Mouse (Mus musculus): ENCODE measurements around the gene Sfxn4. TPM values are rescaled to one million over a fixed set of nuclear protein-coding genes. Genes with fewer than 3 reads are reported as not detected.
"Not testable (repeated sequence)": the region's sequence is repeated elsewhere in the genome, so short reads cannot be mapped to it uniquely, and the experiment has no call there.

Sfxn4 gene
- total RNA-seq (2021): 1 to 10 TPM; 4.9 to 6.1 TPM
- polyA plus RNA-seq (2012; rRNA removed): 0.91 and 1.7 TPM in 2 replicates
- long read RNA-seq, partial matches to known transcripts: 0 of 4 reads
- long read RNA-seq, other reads (novel, unspliced or antisense): 0 of 4 reads

DNA sequence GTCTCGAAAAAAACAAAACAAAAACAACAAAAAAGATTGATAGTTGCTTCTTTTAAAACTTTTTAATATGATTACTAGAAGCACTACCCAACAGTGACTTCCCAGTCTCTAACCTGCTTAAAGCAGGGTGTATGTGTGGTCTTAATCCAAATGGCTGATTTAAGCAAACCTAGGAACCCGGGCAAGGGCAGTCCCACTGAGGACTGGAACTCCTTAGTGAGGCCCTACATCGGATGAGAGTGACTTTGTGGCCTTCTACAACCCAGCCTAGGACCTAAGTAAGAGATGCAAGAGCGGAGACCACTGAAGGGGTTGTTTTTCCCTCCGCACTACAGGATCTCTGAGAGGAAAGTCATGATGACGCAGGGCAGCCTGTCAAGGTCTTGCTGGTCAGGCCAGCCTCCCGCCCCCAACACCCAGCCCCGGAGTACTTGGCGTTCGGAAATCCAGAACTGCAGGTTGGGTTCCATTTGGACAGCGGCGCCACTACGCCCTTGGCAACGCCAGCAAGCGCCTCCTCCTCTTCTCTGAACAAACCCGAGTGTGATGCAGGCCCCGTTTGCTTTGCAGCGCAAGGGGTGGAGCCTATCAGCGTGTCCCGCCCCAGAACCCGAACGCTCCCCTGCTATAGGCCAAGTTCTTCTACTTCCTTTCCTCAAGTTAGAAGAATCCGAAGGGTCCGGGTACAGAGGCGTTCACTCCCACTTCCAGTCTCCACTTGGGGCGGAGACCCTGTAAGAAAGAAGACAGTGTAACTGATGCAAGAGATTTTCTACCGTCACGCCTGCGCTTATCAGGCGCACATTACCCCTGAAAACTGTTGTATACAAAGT lies at the start of gene Sfxn4:
TSS of gene Sfxn4 (minus strand) at position 612 of the 833 bp plus-strand sequence.
- peak; percentile 96 for DNase-seq

DNA sequence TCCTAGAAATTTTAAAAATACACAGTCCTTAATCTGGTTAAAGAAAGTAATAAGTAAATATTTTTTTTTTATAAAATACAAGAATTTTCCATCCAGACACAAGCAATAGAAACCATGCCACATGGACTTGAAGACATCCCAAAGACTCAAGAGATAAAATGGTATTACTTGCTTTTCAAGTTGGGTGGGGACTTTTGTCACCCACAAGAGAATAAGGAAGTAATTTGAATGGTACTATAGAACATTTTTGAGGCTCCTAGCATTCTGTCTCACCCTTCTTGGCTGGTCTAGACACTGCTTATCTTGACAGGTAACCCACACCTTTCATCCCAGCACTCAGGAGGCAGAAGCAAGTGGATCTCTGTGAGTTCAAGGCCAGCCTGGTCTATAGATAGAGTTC lies 49.0 kb upstream of the Sfxn4 start:
- no peak for DNase-seq

GRCm38 (mm10) chr19:60905477-60905876 lies 44.2 kb upstream of the Sfxn4 start:
- DNase-seq: no peak

DNA sequence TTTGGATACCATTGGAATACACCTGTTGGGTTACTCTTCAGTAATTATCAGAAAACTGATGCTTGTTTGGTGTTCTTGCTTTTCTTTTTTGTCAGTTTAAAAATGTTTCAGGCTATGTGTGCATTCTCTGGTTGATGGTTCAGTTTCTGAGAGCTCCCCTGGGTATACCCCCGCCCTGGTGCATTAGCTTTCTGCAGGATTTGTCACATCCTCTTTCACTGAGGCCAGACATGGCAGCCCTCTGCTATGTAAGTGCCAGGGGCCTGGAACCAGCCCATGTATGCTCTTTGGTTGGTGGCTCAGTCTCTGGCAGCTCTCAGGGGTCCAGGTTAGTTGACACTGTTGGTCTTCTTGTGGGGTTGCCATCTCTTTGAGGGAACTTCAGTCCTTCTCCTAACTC lies 42.7 kb upstream of the Sfxn4 start:
- no peak for DNase-seq

GRCm38 (mm10) chr19:60903139-60903538 lies 41.9 kb upstream of the Sfxn4 start:
- DNase-seq: no peak

DNA sequence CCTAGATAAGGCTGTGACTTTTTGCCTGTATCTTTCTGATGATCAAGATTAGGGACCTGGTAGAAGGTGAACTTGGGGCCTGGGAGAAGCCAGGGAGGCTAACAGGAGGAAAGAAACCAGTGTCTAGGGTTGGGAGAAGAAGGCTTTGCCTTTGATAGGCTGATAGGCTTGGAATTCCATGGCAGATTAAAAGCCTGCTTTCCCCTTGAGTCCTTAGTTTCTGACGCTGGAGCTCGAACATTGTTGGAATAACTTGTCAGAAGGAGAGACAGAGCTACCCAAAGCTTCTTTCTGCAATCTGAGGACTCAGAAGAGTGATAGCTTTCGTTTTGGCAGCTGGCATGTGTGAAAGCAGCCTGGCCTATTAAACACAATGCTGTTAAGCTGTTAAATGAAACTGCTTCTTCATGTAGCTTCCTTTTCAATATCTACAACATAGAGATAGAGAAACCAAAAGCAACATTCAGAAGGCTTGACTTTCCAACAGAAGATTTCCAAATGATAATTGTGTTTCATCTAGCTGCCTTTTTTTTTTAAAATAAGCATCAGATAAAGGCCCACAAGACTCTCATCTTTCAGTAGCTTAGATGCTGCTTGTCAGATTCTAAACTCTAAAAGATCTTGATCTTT lies 34.1 kb upstream of the Sfxn4 start:
- DNase-seq: no peak

DNA sequence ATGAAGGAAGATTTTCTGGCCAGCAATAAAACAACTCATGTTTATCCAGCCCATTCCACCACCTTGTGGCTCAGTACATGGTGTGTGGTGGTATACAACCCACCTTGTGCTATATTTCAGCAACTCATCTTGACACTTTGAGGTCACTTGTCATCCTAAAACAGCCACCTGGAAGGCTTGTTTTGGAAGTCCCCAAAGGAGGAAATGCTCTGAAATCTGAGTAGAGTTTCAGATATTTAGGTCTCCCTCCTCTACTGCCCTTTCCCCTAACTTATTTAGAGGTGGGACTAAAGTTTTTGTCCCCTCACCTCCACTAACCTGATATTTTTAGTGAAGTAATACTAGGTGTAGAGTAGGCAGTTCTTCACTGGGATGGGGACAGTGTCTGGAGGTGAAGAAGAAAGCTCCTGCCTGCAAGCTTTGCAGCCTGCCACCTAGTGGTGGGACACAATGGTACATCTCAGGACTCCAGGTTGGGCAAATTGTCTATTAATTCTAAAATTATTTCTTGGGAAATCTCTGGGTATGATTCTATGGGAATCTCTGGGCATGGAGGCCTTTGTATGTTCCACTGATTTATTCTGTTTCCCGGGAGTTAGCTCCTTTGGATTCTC lies 30.8 kb upstream of the Sfxn4 start:
- DNase-seq: peak; percentile 68

- no peak for DNase-seq
Measured at GRCm38 (mm10) chr19:60891123-60891470, 29.8 kb upstream of the Sfxn4 start.

DNA sequence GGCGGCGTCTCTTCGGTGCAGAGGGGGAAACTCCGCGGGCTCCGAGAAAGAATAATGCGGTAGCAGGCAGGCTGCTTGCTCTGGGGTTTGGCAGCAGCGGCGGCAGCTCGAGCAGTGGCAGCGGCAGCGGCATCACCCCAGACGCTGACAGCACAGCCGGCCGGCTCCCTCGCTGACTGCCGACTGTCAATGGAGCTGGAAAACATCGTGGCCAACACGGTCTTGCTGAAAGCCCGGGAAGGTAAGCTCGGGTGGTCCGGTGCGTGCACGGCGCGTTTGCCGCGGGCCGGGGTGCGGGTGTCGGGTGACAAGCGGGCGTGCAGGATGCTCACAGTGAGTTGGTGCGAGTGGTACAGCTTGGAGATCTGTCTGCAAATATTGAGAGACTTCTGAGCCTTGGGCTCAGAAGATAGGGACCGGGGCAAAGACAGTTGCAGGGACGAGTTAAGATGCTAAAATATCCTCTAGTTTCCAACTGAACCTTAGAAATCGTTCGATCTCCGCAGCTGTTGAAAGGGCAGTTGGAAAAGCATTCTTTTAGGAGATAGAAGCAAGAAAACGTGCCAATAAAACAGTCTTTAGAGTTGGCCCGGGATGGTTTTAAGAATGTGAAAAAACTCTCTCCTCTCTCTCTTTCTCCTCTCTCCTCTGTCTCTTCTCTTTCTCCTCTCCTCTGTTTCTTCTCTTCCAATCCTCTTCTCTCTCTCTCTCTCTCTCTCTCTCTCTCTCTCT lies 29.3 kb upstream of the Sfxn4 start:
- no peak for DNase-seq

DNA sequence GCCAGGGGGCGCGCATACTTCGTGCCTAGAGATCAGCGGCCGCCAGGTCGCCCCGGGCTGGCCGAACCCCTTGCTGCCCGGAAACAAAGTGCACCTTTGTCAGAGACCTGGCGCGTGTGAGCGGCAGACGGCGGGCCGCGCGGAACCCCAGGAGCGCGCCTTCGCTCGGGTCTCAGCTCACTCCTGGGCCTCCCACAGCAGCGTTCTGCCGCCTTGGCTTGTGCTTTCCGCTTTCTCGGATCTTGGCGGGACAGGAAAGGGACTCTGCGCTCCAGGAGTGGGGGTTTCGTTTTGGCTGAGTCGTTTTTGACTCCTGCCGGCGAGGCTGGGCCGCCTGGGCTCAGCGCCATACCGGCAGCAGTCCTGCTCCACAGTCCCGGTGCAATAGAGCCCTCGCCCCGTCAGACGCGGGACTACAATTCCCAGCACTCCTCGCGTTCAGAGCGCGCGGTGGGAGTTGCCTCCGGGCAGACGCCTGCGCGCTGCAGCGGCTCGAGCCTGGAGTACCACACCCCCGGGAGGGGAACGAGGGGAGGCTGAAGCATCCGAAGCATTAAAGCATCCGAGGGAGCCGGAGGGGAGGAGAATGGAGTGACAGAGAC lies 28.5 kb upstream of the Sfxn4 start, which contains the start of gene Grk5:
TSS of gene Grk5 (plus strand) at position 36 of the 602 bp plus-strand sequence.
- peak; percentile 97 for DNase-seq

DNA sequence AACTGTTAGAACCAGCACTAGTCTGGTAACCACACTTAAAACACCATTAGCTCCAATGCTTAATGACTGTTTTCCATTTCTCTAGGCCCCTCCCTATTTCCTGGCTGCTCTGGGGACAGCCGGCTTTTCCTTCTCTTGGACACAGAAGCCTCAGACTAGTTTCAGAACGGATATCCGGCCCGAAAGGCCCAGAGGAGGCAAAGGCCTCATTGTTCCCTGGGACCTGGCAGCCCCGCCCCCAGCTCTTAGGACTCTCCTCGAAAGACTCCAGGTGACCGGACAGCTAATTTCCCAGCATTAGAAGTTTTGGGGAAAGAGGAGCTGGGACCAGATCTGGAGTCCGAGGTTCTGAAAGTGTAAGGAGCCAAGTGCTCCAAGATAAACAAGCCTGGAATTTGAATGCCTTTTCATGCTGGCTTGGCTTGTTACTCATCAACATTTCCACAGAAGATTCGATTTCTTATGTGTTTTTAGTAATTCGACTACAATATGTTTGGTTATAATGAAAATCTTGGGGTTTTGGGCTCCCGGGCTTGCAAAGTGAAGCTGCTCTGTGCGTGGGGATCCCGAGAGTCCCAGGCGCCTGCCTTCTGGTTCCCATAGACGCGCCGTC lies 27.9 kb upstream of the Sfxn4 start:
- DNase-seq: peak; percentile 74

- no peak for DNase-seq
Measured at GRCm38 (mm10) chr19:60887637-60888036, 26.4 kb upstream of the Sfxn4 start.

GRCm38 (mm10) chr19:60883129-60883528 lies 21.9 kb upstream of the Sfxn4 start:
- peak; percentile 53 for DNase-seq

GRCm38 (mm10) chr19:60874064-60874694 lies 12.9 kb upstream of the Sfxn4 start, which contains the start of gene Prdx3:
TSS of gene Prdx3 (minus strand) at chr19:60874556.
- peak; percentile 99 for DNase-seq

GRCm38 (mm10) chr19:60873501-60873900 lies 12.2 kb upstream of the Sfxn4 start:
- peak; percentile 88 for DNase-seq

- no peak for DNase-seq
Measured at GRCm38 (mm10) chr19:60872272-60872671, 11.0 kb upstream of the Sfxn4 start.

- DNase-seq: no peak
Measured at GRCm38 (mm10) chr19:60871366-60871765, 10.1 kb upstream of the Sfxn4 start.

DNA sequence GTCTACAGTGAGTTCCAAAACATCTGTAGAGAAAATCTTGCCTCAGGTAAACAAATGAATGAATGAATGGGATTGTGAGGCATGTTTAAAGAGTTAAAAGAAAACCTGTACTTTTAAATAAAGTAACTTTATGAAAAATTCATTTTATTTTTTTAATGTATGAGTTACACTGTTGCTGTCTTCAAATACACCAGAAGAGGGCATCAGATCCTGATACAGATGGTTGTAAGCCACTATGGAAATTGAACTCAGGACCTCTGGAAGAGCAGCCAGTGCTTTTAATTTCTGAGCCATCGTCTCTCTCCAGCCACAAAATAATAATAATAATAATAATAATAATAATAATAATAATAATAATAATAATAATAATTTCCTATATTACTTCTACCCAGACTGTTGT lies 9.2 kb upstream of the Sfxn4 start:
- DNase-seq: no peak

DNA sequence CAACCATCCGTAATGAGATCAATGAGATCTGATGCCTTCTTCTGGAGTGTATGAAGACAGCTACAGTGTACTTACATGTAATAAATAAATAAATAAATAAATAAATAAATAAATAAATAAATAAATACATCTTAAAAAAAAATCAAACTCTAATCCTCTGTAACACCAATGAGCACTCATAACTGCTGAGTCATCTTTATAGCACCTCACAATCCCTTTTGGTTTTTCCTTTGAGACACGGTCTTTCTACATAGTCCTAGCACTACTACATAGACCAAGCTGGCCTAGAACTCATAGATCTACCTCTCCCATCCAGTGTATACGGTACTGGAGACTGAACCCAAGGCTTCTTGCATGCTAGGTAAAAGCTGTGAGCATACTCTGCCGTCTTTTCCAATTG lies 4.9 kb upstream of the Sfxn4 start:
- DNase-seq: not testable (repeated sequence)

DNA sequence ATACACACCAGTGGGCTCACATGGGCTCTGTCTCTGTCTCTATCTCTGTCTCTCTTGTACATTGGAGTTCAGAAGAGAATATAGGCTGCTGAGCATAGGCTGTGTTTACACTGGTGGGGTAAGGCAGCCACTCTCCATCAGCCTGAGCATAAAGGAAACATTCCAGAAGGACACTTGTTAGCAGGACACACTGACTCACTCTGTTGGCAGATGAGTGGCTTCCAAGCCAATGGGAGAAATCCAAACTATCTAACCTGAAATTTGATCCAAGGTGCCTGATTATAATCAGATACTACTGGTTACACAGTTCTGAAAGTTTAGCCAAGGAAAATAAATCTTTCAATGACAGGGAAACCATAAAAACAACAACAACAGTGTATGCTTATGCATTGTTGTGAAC lies 15.5 kb downstream of the Sfxn4 start:
- DNase-seq: peak; percentile 24

DNA sequence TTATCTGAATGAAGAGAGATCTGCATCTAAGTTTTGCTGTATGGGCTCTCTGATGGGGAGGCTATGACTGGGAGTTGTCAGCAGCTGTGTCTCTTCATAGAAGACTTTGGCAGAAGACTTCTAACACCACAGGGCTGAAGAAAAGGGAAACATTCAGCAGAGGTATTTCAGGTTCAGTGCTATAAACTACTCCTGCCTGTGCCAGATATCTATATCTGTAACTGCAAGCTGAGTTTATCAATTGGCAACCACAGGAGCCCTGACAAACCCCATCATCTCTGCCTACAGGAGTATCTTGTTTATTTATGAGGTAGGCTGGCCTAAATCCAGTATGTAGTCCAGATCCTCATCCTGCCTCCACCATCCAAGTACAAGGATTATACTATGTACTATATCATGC lies 18.0 kb downstream of the Sfxn4 start:
- DNase-seq: no peak
